Mouse (Mus musculus) small intestine, adult 2 months (tissue): ENCODE measurements around the gene Card11.

ENCODE experiments used
- CTCF ChIP-seq: fragments of 200-500 bp; IDR thresholded peaks from 2 replicates; pipeline ENCODE4 v1.5.1; 2012; ENCODE audit warnings: low read depth, mild to moderate bottlenecking, control low read depth, inconsistent platforms, low read length, moderate library complexity, mixed read lengths; ENCODE audit not compliant: insufficient replicate concordance, insufficient read length; ENCODE audit errors: extremely low read depth
- POLR2A ChIP-seq: fragments of 200-500 bp; IDR thresholded peaks from 2 replicates; pipeline ENCODE4 v1.6.1; 2012; ENCODE audit warnings: low read depth, mild to moderate bottlenecking, control low read depth, inconsistent platforms, low read length, moderate library complexity

DNA sequence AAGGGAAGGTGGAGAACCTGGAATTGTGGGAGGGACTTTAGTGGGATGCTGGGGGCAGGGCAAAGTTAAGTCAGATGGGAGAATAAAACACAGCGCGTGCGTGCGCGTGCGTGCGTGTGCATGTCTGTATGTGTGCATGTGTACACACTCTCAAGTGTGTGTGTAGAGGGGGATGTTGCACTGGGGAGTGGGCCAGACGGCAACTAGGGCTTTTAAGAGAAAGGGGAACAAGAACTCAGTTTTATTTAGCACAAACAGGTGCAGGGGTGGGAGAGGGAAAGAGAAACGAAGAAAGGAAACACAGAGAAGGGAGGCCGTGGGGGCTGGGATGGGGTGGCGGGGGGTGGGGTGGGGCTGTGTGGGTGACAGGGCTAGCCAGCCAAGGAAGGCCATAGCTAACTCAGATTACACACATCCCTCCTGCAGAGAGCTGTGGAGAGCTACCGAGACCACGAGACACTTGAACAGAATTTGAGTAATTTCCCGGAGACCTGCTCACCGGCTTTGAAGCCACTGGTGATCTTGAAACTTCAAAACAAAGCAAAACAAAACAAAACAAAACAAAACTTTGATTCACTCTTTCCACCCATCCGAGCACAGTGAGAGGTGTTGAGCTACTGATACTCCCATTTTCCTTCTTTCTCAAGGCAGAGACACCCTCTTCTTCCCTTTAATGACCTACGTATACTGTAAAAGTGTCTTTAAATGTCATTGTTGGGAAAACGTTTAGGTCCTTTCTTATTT is 55.8 kb downstream of the Card11 start:
- TF ChIP-seq CTCF (no peak), POLR2A (no peak)
